Mouse (Mus musculus) urinary bladder, adult 2 months (tissue): ENCODE data around the gene Scaf1. TPM values are rescaled to one million over a fixed set of nuclear protein-coding genes. Genes with fewer than 3 reads are reported as not detected.

ENCODE experiments used
- DNase-seq: peaks from one replicate; pipeline ENCODE4 v3.0.0; 2022; ENCODE audit warnings: low spot score
- polyA plus RNA-seq: library from polyadenylated mRNA; depleted of rRNA; stranded (reverse); fragments of >200 nt; gene quantifications from 2 replicates; pipeline ENCODE4 v1.2.3, GENCODE M21; 2012; rRNA removed

Gene Scaf1
- polyA plus RNA-seq, 1 experiment: 58.4 TPM

- no peak for DNase-seq
Observed at GRCm38 (mm10) chr7:44956266-44956665, 59.9 kb downstream of the Scaf1 start.

- DNase-seq: no peak
Observed at GRCm38 (mm10) chr7:44955628-44956027, 60.5 kb downstream of the Scaf1 start.

GRCm38 (mm10) chr7:44954091-44954885, 61.9 kb downstream of the Scaf1 start:
- DNase-seq: no peak

- DNase-seq: no peak
Observed at GRCm38 (mm10) chr7:44953561-44953960, 62.6 kb downstream of the Scaf1 start.

Other genes with a start within 250 kb of the Scaf1 start
- gene Nup62, start 200.3 kb downstream of the Scaf1 start, polyA plus RNA-seq: 30.5 and 34.7 TPM in 2 replicates
- gene Il4i1, start 200.0 kb downstream of the Scaf1 start, polyA plus RNA-seq: 1.7 and 2.5 TPM in 2 replicates
- gene Atf5, start 199.7 kb downstream of the Scaf1 start, polyA plus RNA-seq: 43.4 and 63.6 TPM in 2 replicates
- gene Akt1s1, start 167.4 kb downstream of the Scaf1 start, polyA plus RNA-seq: 93.8 and 99.5 TPM in 2 replicates
- 67.3 and 68.9 TPM in 2 replicates for gene Tbc1d17, start 167.3 kb downstream of the Scaf1 start, polyA plus RNA-seq
- gene Pnkp, start 159.2 kb downstream of the Scaf1 start, polyA plus RNA-seq: 23.4 and 24.1 TPM in 2 replicates
- 176 and 195 TPM in 2 replicates for gene Ptov1, start 146.6 kb downstream of the Scaf1 start, polyA plus RNA-seq
- gene Med25, start 123.7 kb downstream of the Scaf1 start, polyA plus RNA-seq: 57.8 and 66.1 TPM in 2 replicates
- 47.7 and 53.9 TPM in 2 replicates for gene Fuz, start 120.3 kb downstream of the Scaf1 start, polyA plus RNA-seq
- 74.2 and 77.7 TPM in 2 replicates for gene Ap2a1, start 86.9 kb downstream of the Scaf1 start, polyA plus RNA-seq
- gene Tsks, start 73.2 kb downstream of the Scaf1 start, polyA plus RNA-seq: 0.03 and 0.08 TPM in 2 replicates
- gene Cpt1c, start 41.5 kb downstream of the Scaf1 start, polyA plus RNA-seq: 26.1 and 26.8 TPM in 2 replicates
- gene Prmt1, start 29.8 kb downstream of the Scaf1 start, polyA plus RNA-seq: 183 and 244 TPM in 2 replicates
- 133 and 171 TPM in 2 replicates for gene Irf3, start 18.7 kb downstream of the Scaf1 start, polyA plus RNA-seq
- gene Bcl2l12, start 17.7 kb downstream of the Scaf1 start, polyA plus RNA-seq: 28.6 and 34.8 TPM in 2 replicates
- gene Rras, start 1.6 kb upstream of the Scaf1 start, polyA plus RNA-seq: 383 and 414 TPM in 2 replicates
- 5.1 and 18.2 TPM in 2 replicates for gene Prr12, start 36.5 kb upstream of the Scaf1 start, polyA plus RNA-seq
- gene Nosip, start 46.1 kb upstream of the Scaf1 start, polyA plus RNA-seq: 59.9 and 69.6 TPM in 2 replicates
- 37.6 and 46.5 TPM in 2 replicates for gene Prrg2, start 46.3 kb upstream of the Scaf1 start, polyA plus RNA-seq
- gene Rcn3, start 75.9 kb upstream of the Scaf1 start, polyA plus RNA-seq: 277 and 317 TPM in 2 replicates
- gene Fcgrt, start 87.5 kb upstream of the Scaf1 start, polyA plus RNA-seq: 144 and 157 TPM in 2 replicates
- gene Rps11, start 108.1 kb upstream of the Scaf1 start, polyA plus RNA-seq: 903 and 1,312 TPM in 2 replicates
- 3,442 and 3,633 TPM in 2 replicates for gene Rpl13a, start 112.4 kb upstream of the Scaf1 start, polyA plus RNA-seq
- 0.28 and 0.44 TPM in 2 replicates for gene Gm45713, start 119.9 kb upstream of the Scaf1 start, polyA plus RNA-seq
- gene Flt3l, start 120.1 kb upstream of the Scaf1 start, polyA plus RNA-seq: 74.5 and 83.1 TPM in 2 replicates
- 48.3 and 58.3 TPM in 2 replicates for gene Pih1d1, start 137.9 kb upstream of the Scaf1 start, polyA plus RNA-seq
- 27.7 and 30.9 TPM in 2 replicates for gene Aldh16a1, start 138.2 kb upstream of the Scaf1 start, polyA plus RNA-seq
- 0.03 and 0.04 TPM in 2 replicates for gene Slc17a7, start 147.6 kb upstream of the Scaf1 start, polyA plus RNA-seq
- gene Gfy, start 163.2 kb upstream of the Scaf1 start, polyA plus RNA-seq: 0.03 TPM in 1 of 2 replicates, not detected in the other
- not detected in 2 replicates for gene Pth2, start 164.6 kb upstream of the Scaf1 start, polyA plus RNA-seq
- 0.12 and 0.15 TPM in 2 replicates for gene Ccdc155, start 188.5 kb upstream of the Scaf1 start, polyA plus RNA-seq
- gene Dkkl1, start 195.8 kb upstream of the Scaf1 start, polyA plus RNA-seq: 5.1 and 7.5 TPM in 2 replicates
- 29.1 and 29.2 TPM in 2 replicates for gene Tead2, start 199.4 kb upstream of the Scaf1 start, polyA plus RNA-seq
- gene Cd37, start 222.8 kb upstream of the Scaf1 start, polyA plus RNA-seq: 12.3 and 15.1 TPM in 2 replicates
- gene Slc6a16, start 224.7 kb upstream of the Scaf1 start, polyA plus RNA-seq: not detected in 2 replicates